Mouse (Mus musculus) thymus, adult 2 months (tissue): ENCODE data around the gene Ccdc162.

ENCODE experiments used
- CTCF ChIP-seq: fragments of 200-500 bp; IDR thresholded peaks from 2 replicates; pipeline ENCODE4 v1.5.1; 2012; ENCODE audit warnings: mild to moderate bottlenecking, control low read depth, low read length, moderate library complexity, borderline replicate concordance; ENCODE audit not compliant: control insufficient read depth, poor library complexity, insufficient read depth; ENCODE audit errors: extremely low read depth
- POLR2A ChIP-seq: fragments of 200-500 bp; IDR thresholded peaks from 2 replicates; pipeline ENCODE4 v1.6.1; 2012; ENCODE audit warnings: mild to moderate bottlenecking, low read length, control low read depth, moderate library complexity; ENCODE audit not compliant: control insufficient read depth, poor library complexity, insufficient read depth; ENCODE audit errors: extremely low read depth

DNA sequence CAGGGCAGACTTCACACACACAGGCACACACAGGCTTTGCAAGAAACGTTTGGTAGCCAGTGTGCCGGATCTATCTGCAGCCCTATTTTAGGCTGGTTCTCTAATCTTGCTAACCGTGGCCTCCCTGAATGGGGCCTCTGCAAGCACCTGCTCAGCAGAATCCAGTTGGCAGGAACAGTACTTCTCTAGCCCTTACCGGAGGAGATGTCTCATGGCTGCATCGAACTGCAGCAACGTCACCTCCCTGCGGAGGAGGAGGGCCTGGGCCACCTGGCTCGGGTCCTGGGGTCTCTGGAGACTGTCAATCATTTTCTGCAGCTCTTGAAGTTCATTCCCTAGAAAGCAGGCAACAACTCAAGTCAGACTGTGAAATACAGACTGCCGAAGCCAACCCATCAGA lies 118.2 kb downstream of the Ccdc162 start:
- TF ChIP-seq CTCF (no peak), POLR2A (no peak)
